In genomic region chr1:136130951-136131558, GRCm38 (mm10) we compare ENCODE assay signal across 8 mouse cellular contexts. TPM values are rescaled to one million over a fixed set of nuclear protein-coding genes. Genes with fewer than 3 reads are reported as not detected.
DNase-seq lines count a peak whose midpoint lies in the region; ATAC-seq lines count a peak whose summit lies in the region.

Gene Kif21b (plus strand): TSS chr1:136131389.

- peak; percentile 88 for DNase-seq in T-cell, adult 2 months (ENCODE audit: low spot score)
- DNase-seq in cerebellum, postnatal 36 days: peak; percentile 75 to 85
- peak; percentile 77 for DNase-seq in gastrocnemius, postnatal 10 days
- DNase-seq in induced T-regulatory cell, adult 2 months (ENCODE audit: low read depth): peak; percentile 95
- DNase-seq in left cerebral cortex, adult 8-10 months (ENCODE audit: low spot score in 2 of 2): peak; percentile 83 to 94
- DNase-seq in right cerebral cortex, adult 2 months (ENCODE audit: low spot score in 2 of 2): peak; percentile 91 to 92
- peak; percentile 47 for DNase-seq in urinary bladder, postnatal 10 days (ENCODE audit: low spot score)

- ATAC-seq in megakaryocyte, adult 5-6 weeks (ENCODE audit: poor library complexity, severe bottlenecking): peak; percentile 65

RNA-seq across cellular contexts. Expression of gene Kif21b, which starts in this region (rescaled TPM):
- 1 to 10 TPM; 1.1 to 2.0 TPM for total RNA-seq in gastrocnemius, postnatal 10 days (2021)
- total RNA-seq in left cerebral cortex, adult 8-10 months (2022): 10 to 100 TPM; 49.0 to 57.8 (median 53.5) TPM
- total RNA-seq in megakaryocyte, adult 5-6 weeks (2015): 41.1 and 48.0 TPM in 2 replicates
- total RNA-seq in megakaryocyte, adult 5-6 weeks (2017): 36.3 and 46.1 TPM in 2 replicates

Comparison
In these comparisons a context has a peak if more than half of its experiments do, and no peak if none do; other contexts are left out.
1. Peak in every context shown above with its lines: DNase-seq and ATAC-seq.
2. RNA of gene Kif21b (total RNA-seq): 49.0 to 57.8 TPM in left cerebral cortex, adult 8-10 months and 36.3 to 48.0 TPM in megakaryocyte, adult 5-6 weeks; 1.1 to 2.0 TPM in gastrocnemius, postnatal 10 days; every median in the first group is over 10 times any median in the second.